Mouse (Mus musculus) limb, embryonic 14.5 days (tissue): ENCODE data around the gene Slc26a11. TPM values are rescaled to one million over a fixed set of nuclear protein-coding genes. Genes with fewer than 3 reads are reported as not detected.

ENCODE experiments used
- ATAC-seq: fragments of 200-750 bp; cut with Nextera tagmentation; 2 replicates; pipeline ENCODE4 v1.8.0; 2017; ENCODE audit warnings: low read depth, moderate number of reproducible peaks, moderate TSS enrichment; ENCODE audit not compliant: low FRiP score
- DNase-seq: peaks from one replicate; pipeline ENCODE4 v3.0.0-alpha.2; 2015; ENCODE audit warnings: low spot score
- H3K27ac ChIP-seq: fragments of 300-500 bp; sonication (generic); replicated peaks from 2 replicates; pipeline ENCODE4 v1.5.1; 2014; ENCODE audit warnings: low read depth, mild to moderate bottlenecking, low read length, moderate library complexity, mixed read lengths
- H3K27me3 ChIP-seq: fragments of 300-500 bp; sonication (generic); 2 replicates; pipeline ENCODE4 v1.6.1; 2014; ENCODE audit warnings: low read length, mixed read lengths; ENCODE audit not compliant: control insufficient read depth, insufficient read depth
- H3K36me3 ChIP-seq: fragments of 300-500 bp; sonication (generic); 2 replicates; pipeline ENCODE4 v1.6.1; 2014; ENCODE audit warnings: mild to moderate bottlenecking, low read length, moderate library complexity, mixed read lengths; ENCODE audit not compliant: control insufficient read depth, insufficient read depth
- H3K4me1 ChIP-seq: fragments of 300-500 bp; sonication (generic); 2 replicates; pipeline ENCODE4 v1.6.1; 2014; ENCODE audit warnings: antibody characterized with exemption, low read length, mixed read lengths; ENCODE audit not compliant: control insufficient read depth, insufficient read depth
- H3K4me2 ChIP-seq: fragments of 300-500 bp; sonication (generic); replicated peaks from 2 replicates; pipeline ENCODE4 v1.6.1; 2014; ENCODE audit warnings: low read depth, mild to moderate bottlenecking, low read length, moderate library complexity; ENCODE audit not compliant: severe bottlenecking
- H3K4me3 ChIP-seq: fragments of 300-500 bp; sonication (generic); replicated peaks from 2 replicates; pipeline ENCODE4 v1.5.1; 2014; ENCODE audit warnings: low read length
- H3K9ac ChIP-seq: fragments of 300-500 bp; sonication (generic); 2 replicates; pipeline ENCODE4 v1.6.1; 2014; ENCODE audit warnings: mild to moderate bottlenecking, low read depth, low read length, moderate library complexity; ENCODE audit not compliant: severe bottlenecking
- H3K9me3 ChIP-seq: fragments of 300-500 bp; sonication (generic); 2 replicates; pipeline ENCODE4 v1.6.1; 2016; ENCODE audit warnings: low read length; ENCODE audit not compliant: control insufficient read depth
- POLR2A ChIP-seq: fragments of 200-500 bp; IDR thresholded peaks from 2 replicates; pipeline ENCODE4 v1.8.0; 2012; ENCODE audit warnings: inconsistent platforms, mild to moderate bottlenecking, moderate library complexity, borderline replicate concordance; ENCODE audit not compliant: insufficient read depth, insufficient read length; ENCODE audit errors: extremely low read depth
- WGBS: fragments of 180-500 bp; shearing (Covaris S2); extraction: QIAGEN DNeasy Blood & Tissue Kit; methylation state at CpG from one replicate; pipeline ENCODE4 v1.1.7; 2014; 5-methylcytosine and 5-hydroxymethylcytosine counted together
- polyA plus RNA-seq, 2 experiments: library from polyadenylated mRNA; depleted of rRNA in 1 of 2; stranded (reverse) in 1 of 2; unstranded in 1 of 2; fragments of >200 nt; fragmentation: Nextera tagmentation in 1 of 2; extraction: Ambion mirVana in 1 of 2; gene quantifications; 2 replicates each; pipeline versions ENCODE4 v1.2.1 to v1.2.3; 2012 to 2014

Slc26a11 gene
- polyA plus RNA-seq, 2 experiments = 10.7 to 28.5 TPM

- no peaks in the 10 kb centered on the region for H3K4me1 ChIP-seq
- H3K27ac ChIP-seq = no peak overlapping the region
- ATAC-seq (no peak), DNase-seq (no peak)
- no peak for TF ChIP-seq POLR2A
- 86% methylated on average over 4 of the region's 4 CpGs for WGBS
- no peaks in the 10 kb centered on the region for H3K27me3 ChIP-seq
- H3K4me2 ChIP-seq = no peak overlapping the region
- H3K9me3 ChIP-seq = no peaks in the 10 kb centered on the region
- H3K9ac ChIP-seq = no peak overlapping the region
- H3K4me3 ChIP-seq = no peak overlapping the region
- no peaks in the 10 kb centered on the region for H3K36me3 ChIP-seq
These were observed 8.2 kb upstream of the Slc26a11 start for GRCm38 (mm10) chr11:119347125-119347524.

DNA sequence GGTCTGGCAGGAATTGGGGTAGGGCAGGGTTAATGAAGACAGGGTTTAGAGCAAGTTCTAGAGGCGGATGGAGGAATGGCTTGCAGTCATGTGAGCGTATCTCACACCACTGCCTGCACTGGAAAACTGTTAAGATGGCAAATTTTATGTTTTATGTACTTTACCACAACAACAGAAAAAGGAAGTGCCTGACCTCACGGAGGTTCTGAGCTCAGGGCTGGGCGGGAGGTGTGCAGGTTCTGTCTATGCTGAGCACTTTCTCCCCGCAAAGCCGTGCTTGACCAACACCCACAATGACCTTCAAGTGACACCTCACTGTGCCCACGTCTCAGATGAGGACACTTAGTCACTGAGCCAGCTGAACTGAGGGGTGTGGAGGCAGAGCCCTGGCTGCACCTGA is 3.2 kb upstream of the Slc26a11 start:
- Histone ChIP-seq H3K27me3 (no peaks in the 10 kb centered on the region), H3K27ac (no peak overlapping the region), H3K4me2 (no peak overlapping the region), H3K4me3 (no peak overlapping the region), H3K4me1 (peaks cover 9% of the 10 kb centered on the region), H3K9ac (no peak overlapping the region), H3K9me3 (no peaks in the 10 kb centered on the region), H3K36me3 (no peaks in the 10 kb centered on the region)
- DNase-seq (no peak), ATAC-seq (no peak)
- TF ChIP-seq POLR2A = no peak
- whole genome bisulfite sequencing = 77% methylated on average over 7 of the region's 7 CpGs

DNA sequence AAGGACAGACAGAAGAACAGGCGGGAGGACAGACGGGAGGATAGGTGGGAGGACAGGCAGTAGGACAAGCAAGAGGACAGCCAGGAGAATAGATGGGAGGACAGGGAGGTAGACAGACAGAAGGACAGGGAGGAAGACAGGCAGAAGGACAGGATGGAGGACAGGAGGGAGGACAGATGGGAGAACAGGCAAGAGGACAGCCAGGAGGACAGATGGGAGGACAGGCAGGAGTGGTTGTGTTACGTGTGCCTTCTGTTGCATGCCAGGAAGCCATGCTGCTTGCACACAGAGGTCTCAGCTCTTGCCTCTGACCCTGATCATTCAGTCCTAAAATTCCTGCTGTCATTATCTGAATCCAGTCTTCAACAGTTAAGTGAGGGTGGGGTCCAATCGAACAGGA is 1.4 kb upstream of the Slc26a11 start:
- 89% methylated on average over 4 of the region's 4 CpGs for WGBS

GRCm38 (mm10) chr11:119354798-119355442 is 437 bp upstream of the Slc26a11 start:
- no peak for DNase-seq
- Histone ChIP-seq H3K4me3 (peak overlapping the region; percentile 68), H3K4me1 (peaks cover 9% of the 10 kb centered on the region), H3K36me3 (peaks cover 12% of the 10 kb centered on the region), H3K27me3 (no peaks in the 10 kb centered on the region), H3K9me3 (no peaks in the 10 kb centered on the region), H3K9ac (peak overlapping the region; percentile 81), H3K4me2 (peak overlapping the region; percentile 90), H3K27ac (no peak overlapping the region; the same call in 1 of the 2 replicates)
- ATAC-seq = peak; percentile 41
- 5% methylated on average over 23 of the region's 23 CpGs for WGBS
- no peak for TF ChIP-seq POLR2A

More for the DNA sequence above, 1.4 kb upstream of the Slc26a11 start:
- Histone ChIP-seq H3K27ac (no peak overlapping the region), H3K4me1 (peaks cover 9% of the 10 kb centered on the region), H3K4me2 (no peak overlapping the region), H3K9ac (no peak overlapping the region), H3K27me3 (no peaks in the 10 kb centered on the region), H3K4me3 (no peak overlapping the region), H3K9me3 (no peaks in the 10 kb centered on the region), H3K36me3 (peaks cover 6% of the 10 kb centered on the region)
- TF ChIP-seq POLR2A = no peak
- ATAC-seq (no peak), DNase-seq (no peak)

- Histone ChIP-seq H3K9me3 (no peaks in the 10 kb centered on the region), H3K4me3 (no peak overlapping the region), H3K9ac (no peak overlapping the region), H3K27me3 (no peaks in the 10 kb centered on the region), H3K36me3 (peaks cover 33% of the 10 kb centered on the region), H3K4me1 (peaks cover 9% of the 10 kb centered on the region), H3K4me2 (no peak overlapping the region), H3K27ac (no peak overlapping the region)
- TF ChIP-seq POLR2A = no peak
- ATAC-seq (no peak), DNase-seq (no peak)
- WGBS = 90% methylated on average over 10 of the region's 10 CpGs
These were observed 3.7 kb downstream of the Slc26a11 start for GRCm38 (mm10) chr11:119359089-119359488.
